Mouse (Mus musculus) megakaryocyte, embryonic 14.5 days (primary cell): ENCODE measurements around the gene Slc22a1. TPM values are rescaled to one million over a fixed set of nuclear protein-coding genes. Genes with fewer than 3 reads are reported as not detected.

Experiments
- H3K27me3 ChIP-seq: replicated peaks from 2 replicates; pipeline ENCODE3; 2012; ENCODE audit warnings: inconsistent platforms
- H3K36me3 ChIP-seq: replicated peaks from 2 replicates; pipeline ENCODE3; 2012; ENCODE audit warnings: low read length, inconsistent platforms, mixed read lengths
- H3K4me1 ChIP-seq: 2 replicates; pipeline ENCODE4 v1.6.1; 2012; ENCODE audit warnings: inconsistent platforms
- H3K4me3 ChIP-seq: replicated peaks from 2 replicates; pipeline ENCODE3; 2012; ENCODE audit warnings: moderate library complexity, mild to moderate bottlenecking, inconsistent platforms
- H3K9me3 ChIP-seq: 2 replicates; pipeline ENCODE4 v1.6.1; 2012; ENCODE audit warnings: inconsistent platforms
- FLI1 ChIP-seq: IDR thresholded peaks from 2 replicates; pipeline ENCODE4 v1.6.1; 2012; ENCODE audit warnings: low read length, inconsistent platforms, mixed read lengths
- GATA1 ChIP-seq: IDR thresholded peaks from 3 replicates; pipeline ENCODE4 v1.6.1; 2012; ENCODE audit warnings: mixed read lengths, low read length, inconsistent platforms, borderline replicate concordance
- polyA plus RNA-seq: library from polyadenylated mRNA; stranded (reverse); fragments of >175 nt; gene quantifications from 2 replicates; pipeline ENCODE4 v1.2.3, GENCODE M21; 2012; ENCODE audit warnings: low replicate concordance; ENCODE audit not compliant: insufficient read depth

The Slc22a1 gene
- polyA plus RNA-seq, 1 experiment: not detected

DNA sequence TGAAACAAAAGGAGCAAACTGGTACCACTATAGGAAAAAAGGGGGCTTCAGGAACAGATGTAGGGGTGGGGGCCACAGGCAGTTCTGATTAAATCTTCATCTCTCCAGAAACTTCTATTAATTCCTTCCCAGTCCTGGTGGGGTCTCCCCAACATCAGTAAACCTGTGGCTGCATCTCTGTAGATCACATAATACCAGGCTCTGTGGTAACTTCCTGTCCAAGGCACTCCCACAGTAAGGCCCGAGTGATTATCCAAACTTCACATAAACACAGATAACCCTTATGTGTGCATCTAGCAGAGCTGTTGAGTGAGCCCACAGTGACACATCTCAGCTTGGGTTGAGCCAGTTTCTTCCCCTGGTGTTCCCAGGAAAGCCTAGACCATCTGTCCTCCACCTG, 69.0 kb downstream of the Slc22a1 start:
- Histone ChIP-seq H3K4me1 (peaks cover 3% of the 10 kb centered on the region; the same call in 1 of the 2 replicates), H3K27me3 (peaks cover 3% of the 10 kb centered on the region), H3K36me3 (no peaks in the 10 kb centered on the region), H3K4me3 (no peak overlapping the region), H3K9me3 (no peaks in the 10 kb centered on the region)
- no peak for TF ChIP-seq GATA1
- TF ChIP-seq FLI1: no peak

Other genes with a start within 250 kb of the Slc22a1 start
- gene Slc22a3, start 168.1 kb downstream of the Slc22a1 start, polyA plus RNA-seq: 0.66 and 1.0 TPM in 2 replicates
- not detected in 2 replicates for gene Slc22a2, start 91.7 kb downstream of the Slc22a1 start, polyA plus RNA-seq
- 0.42 and 1.0 TPM in 2 replicates for gene Igf2r, start 93.8 kb upstream of the Slc22a1 start, polyA plus RNA-seq
- gene Mas1, start 192.3 kb upstream of the Slc22a1 start, polyA plus RNA-seq: not detected in 2 replicates
- not detected in 2 replicates for gene Mrgprh, start 200.2 kb upstream of the Slc22a1 start, polyA plus RNA-seq
- gene Pnldc1, start 234.4 kb upstream of the Slc22a1 start, polyA plus RNA-seq: not detected in 2 replicates
- gene Tcp1, start 239.9 kb upstream of the Slc22a1 start, polyA plus RNA-seq: 12.9 and 20.7 TPM in 2 replicates
- gene Mrpl18, start 240.5 kb upstream of the Slc22a1 start, polyA plus RNA-seq: 21.3 and 86.7 TPM in 2 replicates